Mouse (Mus musculus) lung, postnatal 0 days (tissue): ENCODE measurements at regions not wholly inside any gene's neighbourhood (a gene's known extent, or its start where the extent isn't known, plus 50 kb on each side); places are given as distances from the start of the nearest gene placed in this dataset.

Experiments
- CTCF ChIP-seq: IDR thresholded peaks from 2 replicates; pipeline ENCODE4 v1.5.1; 2016; ENCODE audit warnings: antibody characterized with exemption, mild to moderate bottlenecking
- EP300 ChIP-seq: IDR thresholded peaks from 2 replicates; pipeline ENCODE4 v1.6.1; 2016; ENCODE audit warnings: antibody characterized with exemption, mild to moderate bottlenecking, control low read depth

GRCm38 (mm10) chr13:82883368-82883767 is 620.5 kb upstream of the Mef2c start:
- TF ChIP-seq CTCF (no peak), EP300 (no peak)
